Mouse (Mus musculus): ENCODE results near the gene Fam234a. TPM values are rescaled to one million over a fixed set of nuclear protein-coding genes. Genes with fewer than 3 reads are reported as not detected.
A peak's percentile ranks its signal among the peaks of the same experiment; 100 is the strongest.

Fam234a gene
- polyA plus RNA-seq, 1 experiment from 2014 or later, result 31.2 TPM

- no peak overlapping the region for H3K9ac ChIP-seq
- no peak overlapping the region for H3K27ac ChIP-seq
- H3K9me3 ChIP-seq (ENCODE audit: control insufficient read depth, low read length), result no peaks in the 10 kb centered on the region
- DNase-seq (ENCODE audit: low spot score) (no peak), ATAC-seq (ENCODE audit: low FRiP score) (no peak)
- 89% methylated on average over 4 of the region's 4 CpGs for WGBS
- H3K4me2 ChIP-seq (replicated peaks), result no peak overlapping the region
- no peak overlapping the region for H3K4me3 ChIP-seq (replicated peaks; ENCODE audit: low read length)
- H3K27me3 ChIP-seq (ENCODE audit: control insufficient read depth, insufficient read depth, low read length), result no peaks in the 10 kb centered on the region
- H3K4me1 ChIP-seq (replicated peaks; ENCODE audit: control insufficient read depth, insufficient read depth, low read length), result no peaks in the 10 kb centered on the region
- peaks cover 97% of the 10 kb centered on the region for H3K36me3 ChIP-seq (replicated peaks; ENCODE audit: control insufficient read depth, insufficient read depth)
Observed at GRCm38 (mm10) chr17:26261826-26262225, 17.8 kb upstream of the Fam234a start.

GRCm38 (mm10) chr17:26255313-26255712, 11.3 kb upstream of the Fam234a start:
- H3K4me3 ChIP-seq (replicated peaks; ENCODE audit: low read length), result no peak overlapping the region
- H3K9me3 ChIP-seq (ENCODE audit: control insufficient read depth, low read length), result no peaks in the 10 kb centered on the region
- peaks cover 13% of the 10 kb centered on the region; the same call in 1 of the 2 replicates for H3K4me1 ChIP-seq (replicated peaks; ENCODE audit: control insufficient read depth, insufficient read depth, low read length)
- no peak overlapping the region for H3K27ac ChIP-seq
- no peaks in the 10 kb centered on the region for H3K27me3 ChIP-seq (ENCODE audit: control insufficient read depth, insufficient read depth, low read length)
- DNase-seq (ENCODE audit: low spot score), result no peak
- ATAC-seq (ENCODE audit: low FRiP score), result no peak
- H3K4me2 ChIP-seq (replicated peaks), result no peak overlapping the region
- 96% methylated on average over 7 of the region's 7 CpGs for WGBS
- peaks cover 44% of the 10 kb centered on the region for H3K36me3 ChIP-seq (replicated peaks; ENCODE audit: control insufficient read depth, insufficient read depth)
- no peak overlapping the region for H3K9ac ChIP-seq

GRCm38 (mm10) chr17:26253399-26253798, 9.4 kb upstream of the Fam234a start:
- Histone ChIP-seq H3K9ac (peak overlapping the region; percentile 95), H3K4me2 (replicated peaks) (peak overlapping the region; percentile 91), H3K27me3 (ENCODE audit: control insufficient read depth, insufficient read depth, low read length) (no peaks in the 10 kb centered on the region), H3K27ac (peak overlapping the region; percentile 95), H3K9me3 (ENCODE audit: control insufficient read depth, low read length) (no peaks in the 10 kb centered on the region), H3K36me3 (replicated peaks; ENCODE audit: control insufficient read depth, insufficient read depth) (peaks cover 26% of the 10 kb centered on the region), H3K4me1 (replicated peaks; ENCODE audit: control insufficient read depth, insufficient read depth, low read length) (peaks cover 13% of the 10 kb centered on the region; the same call in 1 of the 2 replicates), H3K4me3 (replicated peaks; ENCODE audit: low read length) (peak overlapping the region; percentile 91)
- no peak for DNase-seq (ENCODE audit: low spot score)
- no peak for ATAC-seq (ENCODE audit: low FRiP score)
- under 1% methylated on average over 24 of the region's 24 CpGs for WGBS

GRCm38 (mm10) chr17:26252539-26253251, 8.7 kb upstream of the Fam234a start, which contains the start of gene Luc7l:
Luc7l (plus strand) TSS chr17:26252896.
- Histone ChIP-seq H3K4me3 (replicated peaks; ENCODE audit: low read length) (peak within 1 kb of the TSS; percentile 91), H3K9ac (peak within 1 kb of the TSS; percentile 95), H3K4me2 (replicated peaks) (peak within 1 kb of the TSS; percentile 91), H3K27ac (peak within 1 kb of the TSS; percentile 95), H3K4me1 (replicated peaks; ENCODE audit: control insufficient read depth, insufficient read depth, low read length) (peaks cover 13% of the 10 kb centered on the region; the same call in 1 of the 2 replicates), H3K36me3 (replicated peaks; ENCODE audit: control insufficient read depth, insufficient read depth) (peaks cover 19% of the 10 kb centered on the region), H3K27me3 (ENCODE audit: control insufficient read depth, insufficient read depth, low read length) (no peaks in the 10 kb centered on the region), H3K9me3 (ENCODE audit: control insufficient read depth, low read length) (no peaks in the 10 kb centered on the region)
- under 1% methylated on average over 43 of the region's 43 CpGs for WGBS
- ATAC-seq (ENCODE audit: low FRiP score), result peak; percentile 95
- DNase-seq (ENCODE audit: low spot score), result peak; percentile 95

- H3K27me3 ChIP-seq (ENCODE audit: control insufficient read depth, insufficient read depth, low read length), result no peaks in the 10 kb centered on the region
- peak overlapping the region; percentile 91 for H3K4me2 ChIP-seq (replicated peaks)
- peak overlapping the region; percentile 91 for H3K4me3 ChIP-seq (replicated peaks; ENCODE audit: low read length)
- H3K27ac ChIP-seq, result peak overlapping the region; percentile 95
- H3K4me1 ChIP-seq (replicated peaks; ENCODE audit: control insufficient read depth, insufficient read depth, low read length), result peaks cover 13% of the 10 kb centered on the region; the same call in 1 of the 2 replicates
- no peaks in the 10 kb centered on the region for H3K9me3 ChIP-seq (ENCODE audit: control insufficient read depth, low read length)
- ATAC-seq (ENCODE audit: low FRiP score) (no peak), DNase-seq (ENCODE audit: low spot score) (no peak)
- 61% methylated on average over 4 of the region's 4 CpGs for WGBS
- H3K36me3 ChIP-seq (replicated peaks; ENCODE audit: control insufficient read depth, insufficient read depth), result peaks cover 12% of the 10 kb centered on the region
- peak overlapping the region; percentile 95 for H3K9ac ChIP-seq
Observed at GRCm38 (mm10) chr17:26251886-26252538, 8.0 kb upstream of the Fam234a start.

GRCm38 (mm10) chr17:26243471-26244100, 456 bp downstream of the Fam234a start:
- Histone ChIP-seq H3K9me3 (ENCODE audit: control insufficient read depth, low read length) (no peaks in the 10 kb centered on the region), H3K4me3 (replicated peaks; ENCODE audit: low read length) (peak overlapping the region; percentile 69), H3K36me3 (replicated peaks; ENCODE audit: control insufficient read depth, insufficient read depth) (no peaks in the 10 kb centered on the region), H3K9ac (peak overlapping the region; percentile 69), H3K4me1 (replicated peaks; ENCODE audit: control insufficient read depth, insufficient read depth, low read length) (peaks cover 10% of the 10 kb centered on the region; the same call in 1 of the 2 replicates), H3K27me3 (ENCODE audit: control insufficient read depth, insufficient read depth, low read length) (no peaks in the 10 kb centered on the region), H3K4me2 (replicated peaks) (peak overlapping the region; percentile 74), H3K27ac (peak overlapping the region; percentile 81)
- WGBS, result under 1% methylated on average over 32 of the region's 32 CpGs
- DNase-seq (ENCODE audit: low spot score) (peak; percentile 59), ATAC-seq (ENCODE audit: low FRiP score) (peak; percentile 85)

GRCm38 (mm10) chr17:26240990-26241389, 3.1 kb downstream of the Fam234a start:
- no peak overlapping the region for H3K9ac ChIP-seq
- no peak overlapping the region for H3K4me3 ChIP-seq (replicated peaks; ENCODE audit: low read length)
- peaks cover 10% of the 10 kb centered on the region; the same call in 1 of the 2 replicates for H3K4me1 ChIP-seq (replicated peaks; ENCODE audit: control insufficient read depth, insufficient read depth, low read length)
- H3K36me3 ChIP-seq (replicated peaks; ENCODE audit: control insufficient read depth, insufficient read depth), result no peaks in the 10 kb centered on the region
- 89% methylated on average over 6 of the region's 6 CpGs for WGBS
- ATAC-seq (ENCODE audit: low FRiP score) (no peak), DNase-seq (ENCODE audit: low spot score) (no peak)
- H3K27ac ChIP-seq, result no peak overlapping the region
- H3K4me2 ChIP-seq (replicated peaks), result no peak overlapping the region
- no peaks in the 10 kb centered on the region for H3K27me3 ChIP-seq (ENCODE audit: control insufficient read depth, insufficient read depth, low read length)
- H3K9me3 ChIP-seq (ENCODE audit: control insufficient read depth, low read length), result no peaks in the 10 kb centered on the region

- no peak overlapping the region for H3K9ac ChIP-seq
- H3K36me3 ChIP-seq (replicated peaks; ENCODE audit: control insufficient read depth, insufficient read depth), result no peaks in the 10 kb centered on the region
- ATAC-seq (ENCODE audit: low FRiP score) (no peak), DNase-seq (ENCODE audit: low spot score) (no peak)
- no peaks in the 10 kb centered on the region for H3K9me3 ChIP-seq (ENCODE audit: control insufficient read depth, low read length)
- H3K27me3 ChIP-seq (ENCODE audit: control insufficient read depth, insufficient read depth, low read length), result no peaks in the 10 kb centered on the region
- H3K27ac ChIP-seq, result no peak overlapping the region
- no peak overlapping the region for H3K4me3 ChIP-seq (replicated peaks; ENCODE audit: low read length)
- H3K4me2 ChIP-seq (replicated peaks), result no peak overlapping the region
- H3K4me1 ChIP-seq (replicated peaks; ENCODE audit: control insufficient read depth, insufficient read depth, low read length), result peaks cover 10% of the 10 kb centered on the region; the same call in 1 of the 2 replicates
- 87% methylated on average over 6 of the region's 6 CpGs for WGBS
Observed at GRCm38 (mm10) chr17:26240120-26240790, 3.8 kb downstream of the Fam234a start.

Data from hindbrain, embryonic 14.5 days (tissue).